Mouse (Mus musculus): ENCODE results near the gene Crat.

- TF ChIP-seq CTCF (IDR thresholded peaks at IDR 0.05; ENCODE audit: low read depth, low read length) (no peak), TAL1 (conservative IDR thresholded peaks at IDR 0.05; ENCODE audit: low read depth, low read length) (no peak), GATA1 (IDR thresholded peaks at IDR 0.05; ENCODE audit: borderline replicate concordance, low read length) (no peak), POLR2AphosphoS5 (IDR thresholded peaks at IDR 0.05; ENCODE audit: insufficient replicate concordance, low read depth, low read length) (no peak)
Observed at GRCm38 (mm10) chr2:30418259-30418658, 2.6 kb upstream of the Crat start.
